Mouse (Mus musculus): Measurements from ENCODE around the gene Spata31d1a. TPM values are rescaled to one million over a fixed set of nuclear protein-coding genes. Genes with fewer than 3 reads are reported as not detected.

Gene Spata31d1a
- polyA plus RNA-seq, 1 experiment from 2014 or later, result not detected

DNA sequence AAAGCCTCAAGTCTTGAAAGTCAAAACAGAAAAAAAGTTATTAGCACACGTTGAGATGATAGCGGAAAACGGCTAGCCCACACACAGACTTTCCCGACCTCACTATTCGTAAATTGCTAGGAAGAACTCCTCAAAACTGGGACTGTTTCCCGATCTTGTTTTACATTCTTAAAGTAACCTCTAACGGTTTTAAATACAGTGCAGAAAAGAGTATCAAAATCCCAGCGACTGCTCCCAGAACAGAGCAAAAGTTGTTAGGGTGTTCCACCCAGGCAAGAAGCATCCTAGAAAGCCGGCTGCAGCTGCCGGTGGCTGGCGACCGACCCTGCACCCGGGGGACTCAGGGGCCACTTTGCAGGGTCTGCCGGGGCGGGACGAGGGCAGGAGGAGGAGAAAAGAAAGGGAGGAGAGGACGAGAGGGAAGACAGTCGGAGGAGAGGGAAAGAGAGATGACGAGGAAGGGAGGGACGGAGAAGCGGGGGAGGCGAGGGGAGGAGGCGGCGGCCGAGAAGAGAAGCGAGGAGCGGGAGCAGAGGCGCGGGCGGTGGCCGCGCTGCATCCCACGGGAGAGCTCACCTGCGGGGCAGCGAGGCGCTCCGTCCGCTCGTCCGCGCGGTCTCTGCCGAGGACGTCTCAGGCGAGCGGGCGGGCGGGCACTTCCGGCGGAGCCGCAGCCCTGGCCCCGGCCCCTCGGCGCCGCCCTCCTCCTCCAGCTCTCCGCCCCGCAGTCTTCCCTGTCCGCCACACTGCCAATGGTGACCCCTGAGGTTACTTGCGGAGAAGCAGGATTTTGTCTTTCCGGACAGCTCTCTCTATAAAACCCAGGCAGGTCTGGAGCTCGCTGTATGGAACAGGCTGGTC lies 34.7 kb downstream of the Spata31d1a start, which contains the start of gene Golm1:
TSS of gene Golm1 (minus strand) at position 661 of the 861 bp plus-strand sequence.
- H3K36me3 ChIP-seq (ENCODE audit: control insufficient read depth, insufficient read depth, low read length), result no peaks in the 10 kb centered on the region
- peak within 1 kb of the TSS; percentile 58 for H3K4me3 ChIP-seq (ENCODE audit: low read length)
- H3K4me1 ChIP-seq (replicated peaks; ENCODE audit: control insufficient read depth, insufficient read depth, low read length), result peaks cover 8% of the 10 kb centered on the region
- peak within 1 kb of the TSS; percentile 69 for H3K4me2 ChIP-seq (ENCODE audit: low read depth, low read length)
- ATAC-seq (ENCODE audit: low read depth), result peak; percentile 91
- under 1% methylated on average over 59 of the region's 61 CpGs for WGBS
- H3K9me3 ChIP-seq (ENCODE audit: control insufficient read depth, low read length), result no peaks in the 10 kb centered on the region
- H3K27me3 ChIP-seq (ENCODE audit: control insufficient read depth, insufficient read depth, low read depth, low read length), result no peaks in the 10 kb centered on the region
- no peak within 1 kb of the TSS for H3K27ac ChIP-seq (ENCODE audit: low read length)
- H3K9ac ChIP-seq (ENCODE audit: low read length), result peak within 1 kb of the TSS; percentile 67

DNA sequence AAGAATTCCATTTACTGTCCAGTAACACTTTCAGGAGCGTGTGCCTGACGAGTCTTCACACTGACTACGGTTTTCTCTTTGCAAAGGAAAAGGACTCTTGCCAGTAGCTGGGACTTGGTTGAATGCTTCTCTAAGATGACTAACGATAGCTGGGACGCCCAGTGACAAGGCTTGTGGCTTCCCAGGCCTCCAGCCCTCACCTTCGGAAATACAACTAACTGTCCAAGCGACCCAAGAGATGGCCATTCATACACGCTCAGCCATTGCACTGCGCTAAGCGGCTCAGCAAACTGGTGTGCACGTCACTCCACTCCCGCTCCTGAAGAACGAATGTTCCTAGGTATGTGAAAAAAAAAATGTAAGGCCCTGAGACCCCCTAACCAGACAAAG lies 35.4 kb downstream of the Spata31d1a start:
- peak overlapping the region; percentile 67 for H3K9ac ChIP-seq (ENCODE audit: low read length)
- no peaks in the 10 kb centered on the region for H3K9me3 ChIP-seq (ENCODE audit: control insufficient read depth, low read length)
- no peak overlapping the region for H3K27ac ChIP-seq (ENCODE audit: low read length)
- ATAC-seq (ENCODE audit: low read depth), result no peak
- no peaks in the 10 kb centered on the region for H3K36me3 ChIP-seq (ENCODE audit: control insufficient read depth, insufficient read depth, low read length)
- WGBS, result 2% methylated on average over 13 of the region's 13 CpGs
- H3K4me1 ChIP-seq (replicated peaks; ENCODE audit: control insufficient read depth, insufficient read depth, low read length), result peaks cover 8% of the 10 kb centered on the region
- H3K4me2 ChIP-seq (ENCODE audit: low read depth, low read length), result peak overlapping the region; percentile 69
- peak overlapping the region; percentile 58 for H3K4me3 ChIP-seq (ENCODE audit: low read length)
- H3K27me3 ChIP-seq (ENCODE audit: control insufficient read depth, insufficient read depth, low read depth, low read length), result no peaks in the 10 kb centered on the region

GRCm38 (mm10) chr13:59674215-59674614 lies 35.9 kb downstream of the Spata31d1a start:
- WGBS, result 16% methylated on average over 3 of the region's 3 CpGs
- Histone ChIP-seq H3K4me3 (ENCODE audit: low read length) (peak overlapping the region; percentile 58; the same call in 1 of the 2 replicates), H3K9me3 (ENCODE audit: control insufficient read depth, low read length) (no peaks in the 10 kb centered on the region)

DNA sequence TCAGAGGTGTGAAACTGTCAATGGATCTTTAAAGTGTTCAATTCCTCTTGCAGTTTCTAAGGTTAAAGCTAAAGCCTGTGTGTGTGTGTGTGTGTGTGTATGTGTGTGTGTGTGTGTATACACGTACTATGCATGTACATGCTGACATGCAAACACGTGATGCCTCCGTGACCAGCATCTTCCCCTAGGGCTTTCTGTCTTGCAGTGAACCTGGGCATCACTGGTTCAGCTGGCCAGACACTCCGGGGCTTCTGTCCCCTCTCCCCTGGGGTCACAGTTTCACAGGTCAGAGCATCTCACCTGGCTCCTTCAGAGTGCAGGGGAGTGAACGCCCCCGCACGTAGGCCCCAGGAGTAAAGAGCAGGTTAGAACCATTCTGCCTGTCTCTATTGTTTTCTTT lies 36.5 kb downstream of the Spata31d1a start:
- WGBS, result 70% methylated on average over 7 of the region's 7 CpGs
- no peaks in the 10 kb centered on the region for H3K9me3 ChIP-seq (ENCODE audit: control insufficient read depth, low read length)
- no peaks in the 10 kb centered on the region for H3K27me3 ChIP-seq (ENCODE audit: control insufficient read depth, insufficient read depth, low read depth, low read length)
- no peak overlapping the region for H3K4me3 ChIP-seq (ENCODE audit: low read length)
- no peak overlapping the region for H3K27ac ChIP-seq (ENCODE audit: low read length)
- no peak overlapping the region for H3K9ac ChIP-seq (ENCODE audit: low read length)
- no peaks in the 10 kb centered on the region for H3K36me3 ChIP-seq (ENCODE audit: control insufficient read depth, insufficient read depth, low read length)
- H3K4me2 ChIP-seq (ENCODE audit: low read depth, low read length), result no peak overlapping the region
- ATAC-seq (ENCODE audit: low read depth), result no peak
- H3K4me1 ChIP-seq (replicated peaks; ENCODE audit: control insufficient read depth, insufficient read depth, low read length), result peaks cover 10% of the 10 kb centered on the region

More at GRCm38 (mm10) chr13:59674215-59674614, 35.9 kb downstream of the Spata31d1a start:
- H3K36me3 ChIP-seq (ENCODE audit: control insufficient read depth, insufficient read depth, low read length), result no peaks in the 10 kb centered on the region
- H3K27ac ChIP-seq (ENCODE audit: low read length), result no peak overlapping the region
- ATAC-seq (ENCODE audit: low read depth), result no peak
- H3K9ac ChIP-seq (ENCODE audit: low read length), result no peak overlapping the region
- peaks cover 8% of the 10 kb centered on the region for H3K4me1 ChIP-seq (replicated peaks; ENCODE audit: control insufficient read depth, insufficient read depth, low read length)
- H3K27me3 ChIP-seq (ENCODE audit: control insufficient read depth, insufficient read depth, low read depth, low read length), result no peaks in the 10 kb centered on the region
- peak overlapping the region; percentile 69 for H3K4me2 ChIP-seq (ENCODE audit: low read depth, low read length)

GRCm38 (mm10) chr13:59672248-59672647 lies 37.9 kb downstream of the Spata31d1a start:
- no peak for ATAC-seq (ENCODE audit: low read depth)
- H3K4me2 ChIP-seq (ENCODE audit: low read depth, low read length), result no peak overlapping the region
- 63% methylated on average over 6 of the region's 6 CpGs for WGBS
- H3K9ac ChIP-seq (ENCODE audit: low read length), result no peak overlapping the region
- H3K27me3 ChIP-seq (ENCODE audit: control insufficient read depth, insufficient read depth, low read depth, low read length), result no peaks in the 10 kb centered on the region
- H3K36me3 ChIP-seq (ENCODE audit: control insufficient read depth, insufficient read depth, low read length), result no peaks in the 10 kb centered on the region
- no peaks in the 10 kb centered on the region for H3K9me3 ChIP-seq (ENCODE audit: control insufficient read depth, low read length)
- H3K4me1 ChIP-seq (replicated peaks; ENCODE audit: control insufficient read depth, insufficient read depth, low read length), result peaks cover 15% of the 10 kb centered on the region
- no peak overlapping the region for H3K4me3 ChIP-seq (ENCODE audit: low read length)
- H3K27ac ChIP-seq (ENCODE audit: low read length), result no peak overlapping the region

- Histone ChIP-seq H3K4me2 (ENCODE audit: low read depth, low read length) (no peak overlapping the region), H3K9me3 (ENCODE audit: control insufficient read depth, low read length) (no peaks in the 10 kb centered on the region), H3K27me3 (ENCODE audit: control insufficient read depth, insufficient read depth, low read depth, low read length) (no peaks in the 10 kb centered on the region), H3K9ac (ENCODE audit: low read length) (no peak overlapping the region), H3K4me3 (ENCODE audit: low read length) (no peak overlapping the region), H3K36me3 (ENCODE audit: control insufficient read depth, insufficient read depth, low read length) (no peaks in the 10 kb centered on the region), H3K27ac (ENCODE audit: low read length) (no peak overlapping the region), H3K4me1 (replicated peaks; ENCODE audit: control insufficient read depth, insufficient read depth, low read length) (peaks cover 15% of the 10 kb centered on the region)
- no peak for ATAC-seq (ENCODE audit: low read depth)
- 81% methylated on average over 2 of the region's 2 CpGs for WGBS
Observed at GRCm38 (mm10) chr13:59671521-59671920, 38.6 kb downstream of the Spata31d1a start.

DNA sequence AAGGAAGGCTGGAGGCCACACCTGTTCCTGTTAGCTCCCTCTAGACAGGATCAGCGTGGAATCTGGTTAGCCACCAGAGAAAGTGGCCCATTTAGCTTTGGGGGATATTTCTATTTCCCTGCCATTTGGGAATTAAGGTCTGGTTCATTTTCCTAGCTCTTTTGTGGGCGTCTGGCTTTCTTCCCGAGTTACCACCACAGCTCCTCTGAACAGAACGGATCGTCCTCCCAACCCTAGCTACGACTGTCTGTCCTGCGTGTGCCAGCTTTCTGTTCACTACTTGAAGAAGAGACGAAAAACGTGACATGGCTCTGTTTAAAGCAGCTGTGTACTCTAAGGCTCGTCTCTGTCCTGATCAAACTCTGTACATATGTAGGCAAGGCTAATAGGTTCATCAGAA lies 40.2 kb downstream of the Spata31d1a start:
- H3K36me3 ChIP-seq (ENCODE audit: control insufficient read depth, insufficient read depth, low read length), result 0 out of 2 replicates have a peak, but pooled peaks cover 3% of the 10 kb centered on the region
- no peak for ATAC-seq (ENCODE audit: low read depth)
- no peaks in the 10 kb centered on the region for H3K27me3 ChIP-seq (ENCODE audit: control insufficient read depth, insufficient read depth, low read depth, low read length)
- no peaks in the 10 kb centered on the region for H3K9me3 ChIP-seq (ENCODE audit: control insufficient read depth, low read length)
- 90% methylated on average over 10 of the region's 10 CpGs for WGBS
- H3K9ac ChIP-seq (ENCODE audit: low read length), result no peak overlapping the region
- H3K4me2 ChIP-seq (ENCODE audit: low read depth, low read length), result no peak overlapping the region
- H3K4me1 ChIP-seq (replicated peaks; ENCODE audit: control insufficient read depth, insufficient read depth, low read length), result peaks cover 15% of the 10 kb centered on the region
- H3K27ac ChIP-seq (ENCODE audit: low read length), result no peak overlapping the region
- H3K4me3 ChIP-seq (ENCODE audit: low read length), result no peak overlapping the region

DNA sequence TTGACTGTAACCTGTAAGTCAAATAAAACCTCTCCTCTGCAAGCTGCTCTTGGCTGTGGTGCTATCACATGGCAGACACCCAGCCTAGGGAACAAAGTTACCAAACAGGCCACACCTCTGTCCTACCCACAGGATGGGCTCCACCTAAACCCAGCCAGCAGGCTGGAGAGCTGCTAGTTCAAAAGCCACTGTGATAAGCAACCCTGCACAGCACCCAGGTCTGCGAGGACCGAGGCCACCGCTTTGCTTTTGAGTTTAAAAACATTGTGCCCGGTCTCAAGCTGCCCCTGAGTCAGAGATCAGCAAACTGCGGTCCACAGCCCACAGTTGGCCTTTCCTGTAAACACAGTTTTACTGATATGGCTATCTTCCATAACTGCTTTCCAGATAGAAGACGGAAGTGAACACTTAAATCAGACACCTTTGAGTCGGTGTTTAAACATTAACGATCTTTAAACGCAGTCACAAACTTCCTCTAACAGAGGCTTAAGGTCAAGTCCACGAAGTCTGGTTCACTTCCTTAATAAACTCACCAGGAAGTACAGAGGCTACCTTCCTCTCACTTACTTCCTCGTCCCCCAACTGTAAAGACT lies 41.5 kb downstream of the Spata31d1a start:
- H3K27ac ChIP-seq (ENCODE audit: low read length), result peak overlapping the region; percentile 88
- WGBS, result 17% methylated on average over 11 of the region's 11 CpGs
- peak; percentile 75 for ATAC-seq (ENCODE audit: low read depth)
- 0 out of 2 replicates have a peak overlapping the region, but pooled peaks have one; percentile 27 for H3K4me2 ChIP-seq (ENCODE audit: low read depth, low read length)
- H3K4me1 ChIP-seq (replicated peaks; ENCODE audit: control insufficient read depth, insufficient read depth, low read length), result peaks cover 8% of the 10 kb centered on the region
- peak overlapping the region; percentile 43 for H3K9ac ChIP-seq (ENCODE audit: low read length)
- H3K9me3 ChIP-seq (ENCODE audit: control insufficient read depth, low read length), result no peaks in the 10 kb centered on the region
- 0 out of 2 replicates have a peak, but pooled peaks cover 3% of the 10 kb centered on the region for H3K36me3 ChIP-seq (ENCODE audit: control insufficient read depth, insufficient read depth, low read length)
- H3K27me3 ChIP-seq (ENCODE audit: control insufficient read depth, insufficient read depth, low read depth, low read length), result no peaks in the 10 kb centered on the region
- no peak overlapping the region for H3K4me3 ChIP-seq (ENCODE audit: low read length)

DNA sequence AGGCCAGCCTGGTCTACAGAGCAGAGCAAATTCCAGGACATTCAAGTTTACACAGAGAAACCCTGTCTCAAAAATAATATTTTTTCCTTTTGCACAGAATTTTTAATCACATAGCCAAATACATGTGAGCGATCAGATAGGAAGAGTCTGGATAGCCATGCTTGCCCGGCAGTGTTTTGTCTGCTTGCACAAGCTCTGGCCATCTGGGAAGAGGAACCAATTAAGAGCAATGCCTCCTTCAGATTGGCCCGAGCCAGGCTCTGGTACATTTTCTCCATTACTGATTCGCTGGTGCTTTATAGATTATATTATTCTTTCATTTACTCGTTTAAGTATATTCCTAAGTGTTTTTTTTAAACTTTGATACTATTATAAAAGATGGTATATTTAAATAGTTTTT lies 42.4 kb downstream of the Spata31d1a start:
- no peak for ATAC-seq (ENCODE audit: low read depth)
- Histone ChIP-seq H3K4me2 (ENCODE audit: low read depth, low read length) (no peak overlapping the region), H3K4me3 (ENCODE audit: low read length) (no peak overlapping the region), H3K36me3 (ENCODE audit: control insufficient read depth, insufficient read depth, low read length) (0 out of 2 replicates have a peak, but pooled peaks cover 3% of the 10 kb centered on the region), H3K27me3 (ENCODE audit: control insufficient read depth, insufficient read depth, low read depth, low read length) (no peaks in the 10 kb centered on the region), H3K27ac (ENCODE audit: low read length) (no peak overlapping the region), H3K9me3 (ENCODE audit: control insufficient read depth, low read length) (no peaks in the 10 kb centered on the region), H3K9ac (ENCODE audit: low read length) (no peak overlapping the region), H3K4me1 (replicated peaks; ENCODE audit: control insufficient read depth, insufficient read depth, low read length) (peaks cover 7% of the 10 kb centered on the region)
- WGBS, result 86% methylated on average over 5 of the region's 5 CpGs
